Mouse (Mus musculus) urinary bladder, postnatal 14 days (tissue): ENCODE measurements around the gene Ldb3.

Source experiments
- DNase-seq: peaks from one replicate; pipeline ENCODE4 v3.0.0; 2021; ENCODE audit warnings: low spot score

The Ldb3 gene

DNA sequence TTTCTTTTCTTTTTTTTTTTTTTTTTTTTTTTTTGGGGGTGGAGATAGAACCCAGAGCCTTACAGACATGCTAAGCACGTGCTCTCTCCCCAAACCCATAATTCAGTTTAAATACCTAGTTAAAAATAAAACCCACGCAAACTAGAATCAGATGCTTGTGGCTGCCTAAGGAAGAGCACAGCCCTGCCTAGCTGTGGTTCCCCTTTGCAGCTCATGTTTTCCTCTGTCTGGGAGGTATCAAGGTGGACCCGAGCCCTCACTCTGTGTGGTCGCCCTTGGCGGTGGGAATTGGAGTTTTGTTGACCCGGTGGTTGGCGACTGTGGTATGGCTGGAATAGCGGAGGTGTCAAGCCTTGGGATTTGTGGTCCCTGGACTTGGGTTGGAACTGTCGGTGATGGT lies 29.5 kb downstream of the Ldb3 start:
- DNase-seq = no peak

DNA sequence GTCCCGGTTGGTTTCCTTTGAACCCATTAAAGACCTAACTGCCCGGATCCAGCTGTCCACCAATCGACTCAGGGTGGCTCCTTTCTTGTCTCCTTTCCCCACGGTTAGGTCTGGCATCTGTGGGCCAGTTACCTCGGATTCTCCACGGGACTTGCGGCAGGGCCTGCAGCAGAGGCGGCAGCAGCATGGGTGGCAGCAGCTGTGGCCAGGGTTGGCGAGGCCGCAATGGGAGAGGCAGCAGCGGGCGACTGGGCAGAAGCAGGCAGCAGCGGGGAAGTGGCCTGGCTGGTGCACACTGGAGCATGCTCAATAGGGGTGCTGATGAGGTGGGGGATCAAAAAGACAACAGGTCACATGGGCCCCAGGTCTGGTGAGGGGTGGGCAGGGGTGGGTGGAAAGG lies 33.3 kb downstream of the Ldb3 start:
- DNase-seq = no peak

DNA sequence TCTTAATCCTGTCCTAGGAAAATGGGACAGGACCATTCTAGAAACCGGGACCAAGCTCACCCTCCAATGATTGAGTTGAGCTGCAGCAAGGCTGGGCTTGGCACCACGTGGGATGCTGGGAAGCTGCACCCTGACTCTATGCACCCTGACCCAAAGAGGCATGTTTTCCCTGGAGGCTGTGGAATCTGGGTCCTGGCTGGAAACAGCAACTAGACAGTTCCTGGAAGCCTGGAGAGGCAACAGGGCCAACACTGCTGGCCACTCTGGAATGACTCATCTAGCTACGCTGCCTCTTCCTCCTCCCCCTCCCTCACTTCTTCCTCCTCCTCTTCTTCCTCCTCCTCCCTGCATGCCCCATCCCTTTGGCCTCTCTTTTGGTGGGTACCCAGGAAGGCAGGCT lies 34.4 kb downstream of the Ldb3 start:
- peak; percentile 43 for DNase-seq

DNA sequence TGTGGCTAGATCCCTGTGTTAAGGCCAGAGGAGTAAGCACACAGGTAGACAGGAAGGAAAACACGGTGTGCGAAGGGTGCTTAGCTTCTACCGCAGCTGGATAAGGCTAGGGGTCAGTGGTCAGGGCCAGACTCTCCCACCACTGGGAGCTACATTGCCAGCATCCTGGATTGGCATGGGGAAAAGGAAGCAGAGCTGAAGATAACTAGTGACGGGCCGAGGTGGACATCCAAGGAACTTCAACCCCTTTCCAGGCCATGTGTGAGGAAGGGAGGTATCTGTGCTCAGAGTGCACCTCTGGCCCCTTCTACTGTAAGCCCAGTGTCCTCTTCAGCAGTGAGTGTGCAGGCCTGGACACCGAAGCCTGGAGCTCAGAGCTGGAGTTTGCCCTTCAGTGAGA lies 35.0 kb downstream of the Ldb3 start:
- DNase-seq = no peak

DNA sequence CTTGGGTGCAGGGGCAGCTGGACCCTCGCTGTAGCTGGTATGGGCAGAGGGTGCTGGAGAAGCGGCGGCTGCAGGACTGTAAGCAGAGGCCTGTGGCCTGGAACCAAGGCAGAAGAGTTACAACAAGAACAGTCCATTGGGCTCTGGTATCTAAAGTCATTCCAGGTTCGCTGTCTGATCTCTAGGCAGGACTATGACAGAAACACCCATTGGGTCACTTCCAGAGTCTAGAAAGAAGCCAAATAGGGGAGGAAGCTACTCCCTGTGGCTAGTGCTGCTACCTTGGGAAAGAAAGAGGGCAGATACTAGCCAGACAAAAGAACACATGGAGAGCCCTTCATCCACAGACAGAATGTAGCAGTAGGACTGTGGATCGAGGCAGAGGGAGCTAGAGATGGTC lies 36.3 kb downstream of the Ldb3 start:
- no peak for DNase-seq

DNA sequence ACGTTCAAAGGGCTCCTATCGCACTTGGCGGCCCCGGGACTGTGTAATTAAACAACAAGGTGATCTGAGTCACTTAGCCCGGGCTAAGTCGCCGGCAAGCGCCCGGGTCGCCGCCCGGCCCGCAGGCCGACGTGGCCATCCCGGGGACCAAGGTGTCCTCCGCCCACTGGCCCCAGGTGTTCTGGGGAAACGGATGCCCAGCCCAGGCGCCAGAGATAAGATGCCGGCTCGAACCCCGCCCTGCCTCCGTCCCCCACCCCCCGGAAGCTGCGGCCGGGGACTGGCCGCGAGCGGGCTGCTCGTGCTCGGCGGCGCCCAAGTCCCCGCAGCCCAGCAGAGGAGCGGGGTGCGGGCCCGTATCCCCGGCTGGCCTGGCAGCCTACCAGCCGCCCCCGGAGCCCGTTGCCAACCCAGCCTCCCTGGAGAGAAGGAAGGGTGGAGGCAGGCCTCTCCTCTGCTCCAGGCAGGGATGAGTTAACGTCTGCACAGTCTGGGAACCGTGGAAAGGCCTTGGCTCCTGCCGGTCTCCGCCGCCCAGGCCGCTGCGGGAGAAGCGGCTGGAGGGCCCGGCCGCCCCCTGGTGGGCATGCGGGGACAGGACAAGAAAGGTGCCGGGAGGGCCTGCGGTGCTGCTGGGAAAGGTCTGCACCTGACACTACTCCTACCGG lies 39.3 kb downstream of the Ldb3 start:
- DNase-seq = peak; percentile 89

DNA sequence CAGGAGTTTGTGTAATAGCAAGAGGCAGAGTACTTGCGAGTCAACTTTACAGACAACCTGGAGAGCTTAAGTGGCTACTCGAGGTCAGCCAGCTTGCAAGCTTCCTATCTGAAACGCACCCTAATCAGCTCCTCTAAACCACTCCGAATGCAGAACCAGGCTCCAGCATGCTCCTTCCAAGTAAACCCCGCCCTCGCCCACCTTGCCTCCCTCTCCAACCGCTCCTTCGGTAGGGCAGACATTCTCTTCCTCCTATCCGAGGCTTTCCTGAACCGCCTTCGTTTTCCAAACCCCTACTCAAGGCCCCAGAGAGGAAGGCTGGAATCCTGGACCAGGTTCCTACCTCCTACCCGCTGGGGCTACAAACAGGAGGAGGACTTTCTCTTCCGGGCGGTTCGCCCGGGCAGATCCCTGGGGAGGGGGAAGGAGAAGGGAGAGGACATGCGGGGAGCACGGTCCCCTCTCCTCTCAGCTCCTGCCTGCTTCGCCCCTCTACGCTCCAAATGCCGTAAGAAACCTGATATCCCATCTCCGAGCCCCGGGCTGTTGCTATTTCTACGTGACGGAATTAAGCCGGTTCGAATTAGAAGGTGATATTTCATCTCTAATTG lies 40.0 kb downstream of the Ldb3 start:
- DNase-seq = peak; percentile 65

DNA sequence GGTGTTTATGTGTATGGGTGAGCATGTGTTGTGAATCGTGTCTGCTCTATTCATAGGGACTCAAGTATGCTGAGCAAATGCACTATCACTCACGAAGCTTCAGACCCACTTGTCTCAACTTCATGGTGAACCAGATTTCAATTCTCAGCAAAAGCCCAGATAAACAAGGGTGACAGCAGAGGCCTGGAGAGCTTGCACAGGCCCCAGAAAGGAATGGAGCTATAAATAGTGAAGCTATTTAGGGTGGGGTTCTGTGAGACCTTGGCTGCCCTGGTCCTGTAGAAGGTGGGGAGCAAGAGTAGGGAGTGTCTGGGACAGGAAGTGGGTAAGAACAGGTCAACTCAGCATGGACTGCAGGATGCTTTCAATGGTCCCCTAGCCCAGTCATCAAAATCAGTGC lies 43.9 kb downstream of the Ldb3 start:
- no peak for DNase-seq

DNA sequence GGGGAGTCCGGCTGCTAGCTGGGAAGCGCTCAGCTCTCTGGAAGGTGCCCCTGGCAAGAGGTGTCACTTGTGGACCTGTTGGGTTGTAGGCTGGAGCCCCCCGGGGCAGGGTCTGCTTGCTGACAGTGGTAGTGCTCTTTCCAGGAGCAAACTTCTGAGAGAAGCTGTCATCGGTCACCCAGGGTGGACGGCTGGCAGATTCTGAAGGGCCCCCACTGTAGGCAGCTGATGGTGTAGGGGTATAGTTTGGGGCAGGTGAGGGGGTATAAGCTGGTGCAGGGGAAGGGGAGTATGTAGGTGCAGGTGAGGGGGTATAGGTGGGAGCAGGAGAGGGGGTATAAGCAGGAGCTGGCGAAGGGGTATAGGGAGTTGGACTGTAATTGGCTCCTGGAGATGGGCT lies 44.5 kb downstream of the Ldb3 start:
- no peak for DNase-seq

DNA sequence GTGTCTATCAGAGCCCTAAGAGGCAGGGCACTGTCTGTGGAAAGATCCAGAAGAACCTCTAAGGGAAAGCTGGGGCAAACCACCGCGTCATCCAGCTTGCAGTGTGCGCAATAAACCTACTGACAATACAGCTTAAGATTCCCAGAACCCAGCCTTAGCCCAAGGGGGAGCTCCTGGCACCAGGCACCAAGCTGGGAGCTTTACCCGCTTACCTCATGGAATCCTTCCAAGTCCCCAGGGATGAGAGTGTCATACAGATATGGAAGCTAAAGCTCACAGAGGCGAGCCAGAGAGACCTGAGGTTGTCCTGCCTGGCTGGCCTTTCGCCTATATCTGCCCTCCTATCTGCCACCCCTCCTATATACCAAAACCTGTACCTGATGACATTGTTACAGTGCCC lies 44.9 kb downstream of the Ldb3 start:
- no peak for DNase-seq

DNA sequence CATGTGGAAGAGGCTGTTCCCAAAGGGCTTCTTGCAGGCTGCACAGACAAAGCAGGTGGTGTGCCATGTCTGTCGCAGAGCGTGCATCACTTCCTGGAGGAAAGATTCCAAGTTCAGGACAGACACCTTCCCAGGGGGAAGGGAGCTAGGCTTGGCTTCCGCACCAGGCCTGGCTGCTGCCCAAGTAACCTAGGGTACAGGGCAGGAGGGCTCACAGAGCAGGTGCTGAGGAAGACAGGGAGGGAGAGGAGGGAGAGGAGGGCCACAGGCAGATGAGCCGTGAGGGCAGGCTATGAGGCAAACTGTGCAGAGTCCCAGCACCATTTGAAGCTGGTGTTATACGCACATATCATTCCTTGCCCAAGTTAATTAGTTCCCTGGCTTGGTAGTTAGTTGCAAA lies 46.6 kb downstream of the Ldb3 start:
- DNase-seq = no peak

DNA sequence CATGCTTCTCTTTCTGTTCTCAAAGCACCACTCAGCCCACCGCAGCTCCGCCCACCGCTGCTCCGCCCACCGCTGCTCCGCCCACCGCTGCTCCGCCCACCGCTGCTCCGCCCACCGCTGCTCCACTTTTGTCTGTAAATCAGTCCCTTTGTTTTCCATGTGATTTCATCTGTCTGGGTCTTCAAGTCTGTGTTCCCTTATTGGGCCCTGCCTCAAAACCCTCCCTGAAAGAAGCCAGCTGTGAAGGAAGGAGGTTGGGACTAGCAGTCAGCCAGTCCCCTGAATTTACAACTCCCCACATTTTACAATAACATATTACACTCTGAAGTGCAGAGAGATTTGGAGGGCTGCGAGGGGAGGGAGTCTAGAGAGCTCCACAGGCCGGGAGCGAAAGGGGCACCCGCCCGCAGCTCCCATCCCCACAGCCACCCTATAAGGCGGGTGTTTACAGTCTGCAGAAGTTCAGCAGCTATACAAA lies 47.8 kb downstream of the Ldb3 start:
- peak; percentile 70 for DNase-seq

DNA sequence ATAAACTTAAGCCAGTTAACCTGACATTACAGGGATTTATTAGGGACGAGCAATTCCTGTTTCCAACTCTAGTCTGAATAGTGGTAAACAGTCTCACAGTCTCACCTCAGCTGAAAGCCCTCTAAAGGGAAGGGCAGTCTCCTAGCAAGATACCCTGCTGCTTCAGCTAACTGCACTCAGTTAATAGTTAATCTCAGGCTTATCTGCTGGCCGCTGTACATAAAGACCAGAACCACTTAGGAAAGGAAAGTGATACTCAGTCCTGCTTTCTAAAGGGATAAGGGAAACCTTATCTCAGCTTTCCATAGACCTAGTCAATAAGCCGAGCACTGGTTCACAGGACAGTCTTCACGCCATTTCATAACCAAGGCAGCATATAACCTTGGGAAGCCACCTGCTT lies 52.6 kb downstream of the Ldb3 start:
- no peak for DNase-seq

DNA sequence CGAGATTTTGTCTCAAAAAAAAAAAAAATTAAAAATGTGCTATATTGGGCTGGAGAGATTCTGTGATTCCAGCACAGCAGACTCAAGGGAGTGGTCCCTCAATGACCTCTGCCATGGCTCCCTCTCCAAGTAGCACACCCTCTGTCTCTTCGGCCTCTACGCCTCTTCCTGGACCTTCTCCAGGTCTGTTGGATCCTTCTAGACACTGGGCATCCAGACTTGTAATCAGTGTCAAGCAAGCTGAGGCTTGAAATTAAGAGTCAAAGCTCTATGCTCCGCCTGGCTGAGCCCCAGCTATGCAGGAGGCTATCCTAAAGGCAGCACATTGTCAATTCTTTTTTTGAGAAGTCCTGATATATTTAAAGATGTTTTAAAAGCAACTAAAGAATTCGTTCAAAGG lies 54.9 kb downstream of the Ldb3 start:
- peak; percentile 38 for DNase-seq

DNA sequence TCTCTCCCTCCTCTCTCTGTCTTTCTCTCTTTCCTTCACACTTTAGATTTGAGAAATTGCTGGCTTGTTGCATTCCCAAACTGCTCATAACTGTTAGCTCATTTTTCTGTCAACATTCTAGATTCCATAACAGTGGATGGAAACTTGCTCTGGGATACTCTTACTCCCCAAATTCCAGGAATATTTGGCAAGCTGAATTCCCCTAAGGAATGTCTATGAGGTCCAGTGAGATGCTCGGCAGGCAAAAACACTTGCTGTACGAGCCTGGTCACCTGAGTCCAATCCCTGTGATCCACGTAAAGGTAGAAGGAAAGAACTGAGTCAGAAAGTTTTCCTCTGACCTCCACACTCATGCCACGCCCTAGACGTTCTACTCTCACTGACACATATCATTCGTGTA lies 55.9 kb downstream of the Ldb3 start:
- no peak for DNase-seq

DNA sequence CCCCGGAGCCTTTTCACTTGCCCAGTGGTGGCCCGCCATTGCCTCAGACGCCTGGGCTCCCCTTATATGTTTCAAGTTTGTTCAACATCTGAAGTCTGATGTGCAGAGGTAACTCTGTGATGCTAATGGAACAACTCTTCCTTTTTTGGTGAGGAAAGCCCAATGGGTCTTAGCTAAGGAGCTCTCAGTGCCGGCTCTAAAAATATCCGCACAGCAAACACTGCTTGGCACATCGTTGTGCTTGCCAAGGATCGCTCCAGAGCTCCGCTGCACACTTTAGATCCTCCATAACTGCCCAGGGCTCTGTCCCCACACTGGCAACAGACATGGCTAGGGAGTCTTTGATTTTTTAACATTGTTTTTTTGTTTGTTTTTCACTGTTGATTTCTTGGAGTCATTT lies 59.7 kb downstream of the Ldb3 start:
- no peak for DNase-seq

DNA sequence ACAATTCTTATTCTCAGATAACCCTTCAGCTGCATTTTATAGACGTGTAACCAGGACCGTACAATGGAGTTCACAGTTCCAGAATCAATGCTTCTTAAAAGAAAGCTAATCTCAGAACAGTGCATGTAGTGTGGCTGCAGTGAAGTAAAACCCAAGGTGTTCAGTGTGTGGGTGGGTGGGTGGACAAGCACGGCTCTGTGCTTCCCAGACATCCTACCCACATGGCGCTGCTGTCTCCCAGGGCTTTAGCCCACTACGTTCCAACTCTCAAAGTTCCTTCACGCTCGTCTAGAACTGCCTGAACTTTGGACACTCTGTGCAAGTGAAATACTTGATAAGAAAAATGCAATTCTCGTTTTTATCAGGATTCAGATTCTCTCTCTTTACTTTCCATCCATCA lies 65.8 kb downstream of the Ldb3 start, which contains the start of gene 9230112D13Rik:
9230112D13Rik (minus strand) TSS at position 101 of the 400 bp plus-strand sequence.
- DNase-seq = no peak

DNA sequence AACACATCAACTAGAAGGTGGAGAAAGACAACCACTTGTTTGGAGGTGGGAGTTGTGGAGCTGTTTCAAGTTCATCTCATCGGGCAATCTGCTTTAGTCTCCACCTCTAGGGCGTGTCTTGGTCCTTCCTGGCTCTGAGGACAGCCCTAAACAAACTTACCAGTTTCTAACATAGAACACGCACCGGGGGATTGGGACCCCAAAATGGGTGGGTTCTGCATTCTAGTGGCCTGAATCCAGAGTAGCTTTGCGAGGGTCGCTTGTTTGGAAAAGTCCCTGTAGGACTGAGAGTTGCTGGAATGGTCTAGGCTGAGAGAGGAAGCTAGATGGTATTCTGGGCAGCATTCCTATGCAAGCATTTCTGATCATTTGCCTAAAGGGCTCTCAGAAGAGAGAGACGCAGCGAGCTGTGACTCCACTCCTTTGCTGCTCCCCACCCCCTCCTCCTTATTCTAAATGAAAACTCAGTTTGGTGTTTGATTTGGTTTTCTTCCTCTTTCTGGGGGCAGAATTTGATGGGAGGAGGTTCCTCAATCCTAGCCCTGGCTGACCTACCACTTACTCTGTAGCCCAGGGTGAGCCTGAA lies 70.4 kb downstream of the Ldb3 start:
- no peak for DNase-seq

DNA sequence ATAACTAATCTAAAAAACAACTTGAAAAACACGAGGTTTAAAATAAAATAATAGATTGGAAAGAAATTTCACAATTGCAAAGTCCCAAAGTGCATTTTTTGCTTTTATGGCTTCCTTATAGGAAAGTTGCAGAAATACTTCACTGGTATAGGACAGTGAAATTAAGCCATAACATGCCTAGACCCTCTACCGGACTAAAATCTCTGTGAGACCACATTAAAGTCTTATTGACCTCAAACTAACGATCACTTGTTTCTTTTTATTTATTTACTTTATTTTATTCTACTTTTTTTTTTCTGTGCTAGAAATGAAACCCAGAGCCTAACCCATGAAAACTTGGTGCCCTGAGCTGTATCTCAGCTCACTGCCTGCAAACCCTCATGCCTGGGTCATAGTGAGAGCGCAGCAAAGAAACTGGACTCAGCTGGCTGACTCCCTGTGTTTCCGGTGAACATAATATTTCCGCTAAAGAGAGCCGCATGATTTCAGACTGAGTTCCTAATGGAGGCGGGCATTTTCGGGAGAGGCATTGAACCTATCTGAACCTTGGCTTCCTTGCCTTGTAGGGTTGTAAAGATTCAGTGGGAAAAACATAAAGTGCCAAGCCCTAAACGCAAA lies 71.4 kb downstream of the Ldb3 start:
- DNase-seq = no peak

DNA sequence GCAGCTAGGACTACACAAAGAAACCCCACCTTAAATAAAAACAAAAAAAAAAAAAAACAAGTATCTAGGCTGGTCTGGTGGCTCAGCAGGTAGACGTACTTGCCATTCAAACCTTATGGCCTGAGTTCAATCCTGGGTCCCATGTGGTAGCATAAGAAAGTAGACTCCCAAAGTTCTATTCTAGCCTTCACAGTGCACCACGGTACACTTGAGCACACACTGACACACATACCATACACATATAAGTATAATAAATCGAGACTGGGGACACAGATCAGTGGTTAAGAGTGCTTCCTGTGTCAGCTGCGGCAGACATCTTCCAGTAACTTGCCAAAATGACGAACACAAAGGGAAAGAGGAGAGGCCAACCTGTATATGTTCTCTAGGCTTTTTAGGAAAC lies 72.6 kb downstream of the Ldb3 start:
- no peak for DNase-seq

DNA sequence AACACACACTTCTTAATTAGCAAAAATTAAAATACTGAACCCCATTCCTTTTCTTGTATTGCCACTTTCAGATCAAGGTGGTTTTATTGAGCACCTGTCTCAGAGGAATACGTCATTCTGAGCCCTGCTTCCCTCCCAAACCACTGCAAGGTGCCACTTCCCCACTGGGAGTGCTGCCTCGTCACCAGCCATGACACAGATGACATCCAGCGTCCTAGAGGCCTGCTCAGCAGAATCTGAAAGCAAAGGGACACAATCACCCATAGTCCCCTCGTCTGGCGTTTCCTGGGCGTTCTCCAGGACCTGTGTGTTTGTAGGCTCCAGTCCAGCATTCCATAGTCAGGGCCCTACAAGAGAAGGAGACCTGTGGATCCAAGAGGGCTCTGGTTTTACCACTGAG lies 74.4 kb downstream of the Ldb3 start:
- DNase-seq = no peak

DNA sequence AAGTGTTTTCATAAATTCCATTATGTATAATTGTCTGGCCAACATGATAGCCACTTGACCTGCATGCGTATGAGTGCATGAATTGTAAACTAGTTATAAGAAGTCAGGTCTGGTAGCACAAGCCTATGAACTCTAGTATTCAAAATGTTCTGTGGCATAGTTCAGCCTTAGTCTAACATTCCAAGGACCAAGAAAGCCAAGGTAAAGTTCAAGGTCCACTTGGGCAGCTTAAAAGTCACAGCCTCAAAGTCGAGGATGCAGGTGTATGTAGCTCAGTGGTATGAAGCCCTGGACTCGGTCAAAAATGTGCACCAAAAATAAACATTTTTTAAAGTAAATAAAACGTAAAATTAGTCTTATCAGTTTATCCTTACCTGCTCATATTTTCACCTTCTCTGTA lies 75.9 kb downstream of the Ldb3 start:
- DNase-seq = no peak

DNA sequence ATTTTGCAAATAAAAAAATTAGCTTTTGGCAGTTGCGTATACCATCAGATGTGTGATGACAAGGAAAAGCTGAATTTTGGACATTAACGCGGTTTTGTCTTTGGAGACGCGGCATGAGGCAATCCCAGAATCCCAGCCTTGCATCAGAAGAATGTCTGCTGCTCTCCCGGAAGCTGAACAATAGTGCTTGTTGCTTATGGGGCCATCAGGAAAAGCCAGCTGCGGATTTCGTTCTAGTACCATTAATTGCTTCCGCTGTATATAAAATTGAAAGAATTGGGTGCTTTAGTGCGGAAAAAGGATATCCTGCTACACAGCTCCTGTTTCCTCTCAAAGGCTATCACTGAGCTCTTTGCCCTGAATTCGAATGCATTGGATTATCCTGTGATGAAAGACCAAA lies 76.6 kb downstream of the Ldb3 start:
- DNase-seq = no peak
